Mouse (Mus musculus) intestine, embryonic 15.5 days (tissue): Measurements from ENCODE around the gene Wdr54. TPM values are rescaled to one million over a fixed set of nuclear protein-coding genes. Genes with fewer than 3 reads are reported as not detected.
A peak's percentile ranks its signal among the peaks of the same experiment; 100 is the strongest.

Source experiments
- ATAC-seq: fragments of 200-750 bp; cut with Nextera tagmentation; 2 replicates; pipeline ENCODE4 v1.8.0; 2017; ENCODE audit warnings: moderate TSS enrichment, moderate library complexity
- H3K27ac ChIP-seq: fragments of 300-500 bp; sonication (generic); 2 replicates; pipeline ENCODE4 v1.5.1; 2015; ENCODE audit warnings: mild to moderate bottlenecking, inconsistent platforms
- H3K27me3 ChIP-seq: fragments of 300-500 bp; sonication (generic); replicated peaks from 2 replicates; pipeline ENCODE4 v1.6.1; 2015; ENCODE audit warnings: inconsistent platforms
- H3K36me3 ChIP-seq: fragments of 300-500 bp; sonication (generic); 2 replicates; pipeline ENCODE4 v1.6.1; 2015; ENCODE audit warnings: inconsistent platforms
- H3K4me1 ChIP-seq: fragments of 300-500 bp; sonication (generic); replicated peaks from 2 replicates; pipeline ENCODE4 v1.6.1; 2015; ENCODE audit warnings: inconsistent platforms
- H3K4me2 ChIP-seq: fragments of 300-500 bp; sonication (generic); replicated peaks from 2 replicates; pipeline ENCODE4 v1.6.1; 2015; ENCODE audit warnings: mild to moderate bottlenecking, inconsistent platforms
- H3K4me3 ChIP-seq: fragments of 300-500 bp; sonication (generic); replicated peaks from 2 replicates; pipeline ENCODE4 v1.5.1; 2015; ENCODE audit warnings: inconsistent platforms
- H3K9ac ChIP-seq: fragments of 300-500 bp; sonication (generic); 2 replicates; pipeline ENCODE4 v1.6.1; 2015; ENCODE audit warnings: inconsistent platforms
- H3K9me3 ChIP-seq: fragments of 300-500 bp; sonication (generic); 2 replicates; pipeline ENCODE4 v1.6.1; 2016; ENCODE audit warnings: inconsistent platforms
- WGBS: fragments of 180-500 bp; shearing (Covaris S2); methylation state at CpG from one replicate; pipeline ENCODE4 v1.1.7; 2015; 5-methylcytosine and 5-hydroxymethylcytosine counted together
- polyA plus RNA-seq: library from polyadenylated mRNA; unstranded; fragments of >200 nt; fragmentation: Nextera tagmentation; extraction: Ambion mirVana; gene quantifications from 2 replicates; pipeline ENCODE4 v1.2.1, GENCODE M21; 2015

The Wdr54 gene
- polyA plus RNA-seq, 1 experiment from 2014 or later = 3.9 TPM

- H3K36me3 ChIP-seq = peaks cover 19% of the 10 kb centered on the region
- H3K9me3 ChIP-seq = no peaks in the 10 kb centered on the region
- peak overlapping the region; percentile 91 for H3K9ac ChIP-seq
- H3K4me2 ChIP-seq = peak overlapping the region; percentile 98
- H3K4me1 ChIP-seq = peaks cover 42% of the 10 kb centered on the region
- ATAC-seq = peak; percentile 53
- no peaks in the 10 kb centered on the region for H3K27me3 ChIP-seq
- WGBS = under 1% methylated on average over 52 of the region's 52 CpGs
- peak overlapping the region; percentile 97 for H3K27ac ChIP-seq
- H3K4me3 ChIP-seq = peak overlapping the region; percentile 65
Observed at GRCm38 (mm10) chr6:83121863-83122710, 34.1 kb downstream of the Wdr54 start.

GRCm38 (mm10) chr6:83120930-83121862 lies 35.0 kb downstream of the Wdr54 start, which contains the start of gene Wbp1:
TSS of gene Wbp1 (minus strand) at chr6:83121559.
- H3K4me1 ChIP-seq = peaks cover 51% of the 10 kb centered on the region
- peaks cover 22% of the 10 kb centered on the region for H3K36me3 ChIP-seq
- H3K4me2 ChIP-seq = peak within 1 kb of the TSS; percentile 98
- H3K4me3 ChIP-seq = peak within 1 kb of the TSS; percentile 65
- under 1% methylated on average over 38 of the region's 38 CpGs for whole genome bisulfite sequencing
- no peaks in the 10 kb centered on the region for H3K9me3 ChIP-seq
- no peaks in the 10 kb centered on the region for H3K27me3 ChIP-seq
- peak within 1 kb of the TSS; percentile 97 for H3K27ac ChIP-seq
- peak within 1 kb of the TSS; percentile 91 for H3K9ac ChIP-seq
- peak; percentile 94 for ATAC-seq

GRCm38 (mm10) chr6:83119734-83120051 lies 36.5 kb downstream of the Wdr54 start:
- Histone ChIP-seq H3K4me3 (no peak overlapping the region), H3K27ac (0 out of 2 replicates have a peak overlapping the region, but pooled peaks have one; percentile 95), H3K36me3 (peaks cover 22% of the 10 kb centered on the region), H3K27me3 (no peaks in the 10 kb centered on the region), H3K4me2 (peak overlapping the region; percentile 98), H3K9ac (0 out of 2 replicates have a peak overlapping the region, but pooled peaks have one; percentile 5), H3K9me3 (no peaks in the 10 kb centered on the region), H3K4me1 (peaks cover 54% of the 10 kb centered on the region)
- 81% methylated on average over 7 of the region's 7 CpGs for WGBS
- no peak for ATAC-seq

- no peaks in the 10 kb centered on the region for H3K27me3 ChIP-seq
- H3K4me2 ChIP-seq = peak overlapping the region; percentile 98; the same call in 1 of the 2 replicates
- H3K9ac ChIP-seq = peak overlapping the region; percentile 5; the same call in 1 of the 2 replicates
- H3K4me1 ChIP-seq = peaks cover 48% of the 10 kb centered on the region
- ATAC-seq = no peak
- no peaks in the 10 kb centered on the region for H3K9me3 ChIP-seq
- H3K4me3 ChIP-seq = no peak overlapping the region
- H3K27ac ChIP-seq = no peak overlapping the region
- peaks cover 22% of the 10 kb centered on the region for H3K36me3 ChIP-seq
- WGBS = 80% methylated on average over 14 of the region's 14 CpGs
Observed at GRCm38 (mm10) chr6:83118825-83119733, 37.1 kb downstream of the Wdr54 start.

- H3K4me2 ChIP-seq = no peak overlapping the region
- H3K4me3 ChIP-seq = no peak overlapping the region
- H3K4me1 ChIP-seq = peaks cover 48% of the 10 kb centered on the region
- no peak for ATAC-seq
- H3K27me3 ChIP-seq = no peaks in the 10 kb centered on the region
- WGBS = 80% methylated on average over 11 of the region's 11 CpGs
- H3K9me3 ChIP-seq = no peaks in the 10 kb centered on the region
- H3K27ac ChIP-seq = no peak overlapping the region
- H3K36me3 ChIP-seq = peaks cover 22% of the 10 kb centered on the region
- no peak overlapping the region for H3K9ac ChIP-seq
Observed at GRCm38 (mm10) chr6:83118369-83118768, 37.8 kb downstream of the Wdr54 start.

GRCm38 (mm10) chr6:83117616-83118015 lies 38.6 kb downstream of the Wdr54 start:
- H3K27ac ChIP-seq = no peak overlapping the region
- 90% methylated on average over 13 of the region's 13 CpGs for WGBS
- H3K36me3 ChIP-seq = peaks cover 22% of the 10 kb centered on the region
- H3K9me3 ChIP-seq = no peaks in the 10 kb centered on the region
- no peak overlapping the region for H3K4me3 ChIP-seq
- peaks cover 43% of the 10 kb centered on the region for H3K4me1 ChIP-seq
- no peak overlapping the region for H3K4me2 ChIP-seq
- H3K27me3 ChIP-seq = no peaks in the 10 kb centered on the region
- no peak for ATAC-seq
- no peak overlapping the region for H3K9ac ChIP-seq

- Histone ChIP-seq H3K9me3 (no peaks in the 10 kb centered on the region), H3K4me2 (peak overlapping the region; percentile 89; the same call in 1 of the 2 replicates), H3K4me1 (peaks cover 37% of the 10 kb centered on the region), H3K9ac (no peak overlapping the region), H3K27ac (0 out of 2 replicates have a peak overlapping the region, but pooled peaks have one; percentile 6), H3K4me3 (peak overlapping the region; percentile 95; the same call in 1 of the 2 replicates), H3K27me3 (no peaks in the 10 kb centered on the region), H3K36me3 (peaks cover 22% of the 10 kb centered on the region)
- 81% methylated on average over 4 of the region's 4 CpGs for WGBS
- no peak for ATAC-seq
Observed at GRCm38 (mm10) chr6:83117165-83117438, 39.1 kb downstream of the Wdr54 start.

- peaks cover 33% of the 10 kb centered on the region for H3K4me1 ChIP-seq
- peak overlapping the region; percentile 95 for H3K9ac ChIP-seq
- no peaks in the 10 kb centered on the region for H3K27me3 ChIP-seq
- whole genome bisulfite sequencing = 71% methylated on average over 11 of the region's 11 CpGs
- H3K9me3 ChIP-seq = no peaks in the 10 kb centered on the region
- H3K4me2 ChIP-seq = peak overlapping the region; percentile 89
- no peak for ATAC-seq
- peaks cover 22% of the 10 kb centered on the region for H3K36me3 ChIP-seq
- peak overlapping the region; percentile 95 for H3K4me3 ChIP-seq
- H3K27ac ChIP-seq = 0 out of 2 replicates have a peak overlapping the region, but pooled peaks have one; percentile 6
Observed at GRCm38 (mm10) chr6:83116373-83117164, 39.6 kb downstream of the Wdr54 start.

- Histone ChIP-seq H3K9ac (peak overlapping the region; percentile 95), H3K4me2 (peak overlapping the region; percentile 89), H3K27me3 (no peaks in the 10 kb centered on the region), H3K36me3 (peaks cover 22% of the 10 kb centered on the region), H3K9me3 (no peaks in the 10 kb centered on the region), H3K27ac (peak overlapping the region; percentile 80), H3K4me1 (peaks cover 33% of the 10 kb centered on the region), H3K4me3 (peak overlapping the region; percentile 95)
- peak; percentile 77 for ATAC-seq
- WGBS = under 1% methylated on average over 47 of the region's 48 CpGs
Observed at GRCm38 (mm10) chr6:83115682-83116372, 40.4 kb downstream of the Wdr54 start.

DNA sequence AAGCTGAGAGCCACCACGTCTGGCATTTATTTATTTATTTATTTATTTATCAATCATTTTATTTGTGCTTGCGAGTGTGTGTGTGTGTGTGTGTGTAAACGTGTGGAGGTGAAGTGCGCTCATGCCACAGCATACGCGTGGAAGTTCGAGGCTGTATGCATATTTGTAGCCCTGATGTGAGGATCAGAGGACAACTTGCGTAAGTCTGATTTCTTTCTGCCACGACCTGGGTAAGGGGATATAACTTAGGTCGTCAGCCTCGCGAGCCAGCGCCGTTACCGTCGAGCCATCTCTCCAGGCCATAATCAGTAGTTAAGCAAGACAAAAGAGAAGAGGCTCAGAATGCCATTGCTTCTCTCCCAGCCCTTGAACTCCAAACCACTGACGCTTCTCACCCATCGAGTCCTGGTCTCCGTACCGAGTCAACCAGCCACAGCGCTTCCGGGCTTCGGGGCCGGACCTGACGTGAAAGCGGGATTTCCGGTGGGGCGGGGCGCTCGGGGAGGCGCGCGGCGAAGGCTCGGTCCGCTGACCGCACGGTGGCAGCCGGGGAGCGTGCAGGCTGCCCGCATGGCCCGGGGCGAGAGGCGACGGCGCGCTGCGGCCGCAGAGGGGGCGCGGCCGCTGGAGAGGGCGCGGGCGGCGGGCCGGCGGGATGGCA lies 41.1 kb downstream of the Wdr54 start, which contains the start of gene Mogs:
TSS of gene Mogs (plus strand) at position 486 of the 661 bp plus-strand sequence.
- Histone ChIP-seq H3K9ac (peak within 1 kb of the TSS; percentile 95), H3K36me3 (peaks cover 22% of the 10 kb centered on the region), H3K4me3 (peak within 1 kb of the TSS; percentile 95), H3K9me3 (no peaks in the 10 kb centered on the region), H3K27me3 (no peaks in the 10 kb centered on the region), H3K4me2 (peak within 1 kb of the TSS; percentile 89), H3K4me1 (peaks cover 29% of the 10 kb centered on the region), H3K27ac (peak within 1 kb of the TSS; percentile 80)
- ATAC-seq = peak; percentile 95
- 1% methylated on average over 58 of the region's 58 CpGs for WGBS
